Mouse (Mus musculus): Measurements from ENCODE around the gene Zfp101. TPM values are rescaled to one million over a fixed set of nuclear protein-coding genes. Genes with fewer than 3 reads are reported as not detected.
A peak's percentile ranks its signal among the peaks of the same experiment; 100 is the strongest.

Zfp101 gene
- 10.5 and 11.9 TPM in 2 replicates for total RNA-seq (2012; rRNA removed)

DNA sequence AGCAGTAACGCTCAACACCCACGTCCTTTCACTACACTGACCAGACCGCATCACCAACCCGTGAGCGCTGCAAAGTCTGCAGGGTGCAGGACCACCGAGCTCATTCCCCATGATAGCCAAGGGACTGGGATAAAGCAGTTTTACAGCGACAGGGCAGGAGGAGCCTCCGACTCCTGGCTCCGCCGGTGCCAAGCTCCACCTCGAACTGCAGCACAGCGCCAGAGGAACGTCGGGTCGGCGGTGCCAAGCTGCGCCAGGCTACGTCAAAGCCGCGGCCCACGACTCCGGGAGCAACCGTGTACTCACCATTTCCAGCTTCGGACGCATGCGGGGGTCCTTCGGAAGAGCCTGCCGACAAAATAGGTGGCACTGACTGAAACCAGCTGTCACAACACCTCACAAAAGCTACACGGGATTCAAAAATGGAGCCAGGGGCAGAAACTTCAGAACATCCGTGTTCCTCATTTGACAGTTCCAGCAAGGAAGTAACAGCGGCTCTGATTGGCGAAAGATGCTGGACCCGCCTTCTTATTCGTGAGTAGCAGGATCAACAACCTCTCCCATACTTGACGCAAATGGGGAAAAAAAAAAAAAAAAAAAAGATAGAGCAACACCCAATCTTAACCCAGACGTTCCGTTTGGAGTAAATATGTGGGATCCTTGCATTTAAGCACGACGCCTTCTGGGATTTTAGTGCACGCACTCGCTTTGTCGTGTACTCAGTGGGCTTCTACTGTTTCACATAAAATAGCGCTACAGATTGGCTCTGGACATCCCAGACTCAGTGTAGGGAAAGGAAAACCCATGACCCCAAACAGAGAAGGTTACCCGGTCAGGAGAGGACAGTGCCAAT is at the start of gene Zfp101:
Gene Zfp101, minus strand, starts transcription at position 460 of the 853 bp plus-strand sequence.
- H3K9me3 ChIP-seq (ENCODE audit: control insufficient read depth, insufficient read depth, low read depth, low read length), result no peaks in the 10 kb centered on the region
- in situ Hi-C loops (cut with MboI; ENCODE audit: low sequenced_read_pairs in 2 of 2, unreplicated experiment in 2 of 2), result no loop called here
- H3K36me3 ChIP-seq (ENCODE audit: control insufficient read depth, insufficient read depth, low read length, poor library complexity, severe bottlenecking), result no peaks in the 10 kb centered on the region
- peak within 1 kb of the TSS; percentile 93 for H3K9ac ChIP-seq (ENCODE audit: insufficient read depth, low read depth, low read length, poor library complexity, severe bottlenecking)
- peak within 1 kb of the TSS; percentile 99 to 100 for H3K4me3 ChIP-seq (ENCODE audit: insufficient read depth in 1 of 2, low read depth in 1 of 2, low read length in 2 of 2, poor library complexity in 1 of 2, severe bottlenecking in 1 of 2)
- H3K27ac ChIP-seq (ENCODE audit: insufficient read depth, low read depth, low read length, poor library complexity, severe bottlenecking), result no peak within 1 kb of the TSS; the same call in 1 of the 2 replicates
- DNase-seq (ENCODE audit: low read depth, low spot score), result peak; percentile 86
- H3K4me1 ChIP-seq (ENCODE audit: control insufficient read depth in 2 of 2, insufficient read depth in 2 of 2, low read length in 2 of 2, poor library complexity in 1 of 2), result peaks cover 0 to 2% of the 10 kb centered on the region in 2 experiments; a peak in 2 of 4 replicates
- TF ChIP-seq MAFK (IDR thresholded peaks at IDR 0.05; ENCODE audit: insufficient read depth, low read depth, low read length) (peak; percentile 36; the same call in 1 of the 2 replicates), ZC3H11A (IDR thresholded peaks at IDR 0.05; ENCODE audit: borderline replicate concordance, low read depth, low read length) (no peak), HCFC1 (IDR thresholded peaks at IDR 0.05; ENCODE audit: borderline replicate concordance, insufficient read depth, low read length) (0 out of 2 replicates have a peak, but pooled peaks have one; percentile 42), ZNF384 (IDR thresholded peaks at IDR 0.05; ENCODE audit: low read depth, low read length) (peak; percentile 99), CHD2 (IDR thresholded peaks at IDR 0.05; ENCODE audit: low read depth, low read length) (peak; percentile 92)

DNA sequence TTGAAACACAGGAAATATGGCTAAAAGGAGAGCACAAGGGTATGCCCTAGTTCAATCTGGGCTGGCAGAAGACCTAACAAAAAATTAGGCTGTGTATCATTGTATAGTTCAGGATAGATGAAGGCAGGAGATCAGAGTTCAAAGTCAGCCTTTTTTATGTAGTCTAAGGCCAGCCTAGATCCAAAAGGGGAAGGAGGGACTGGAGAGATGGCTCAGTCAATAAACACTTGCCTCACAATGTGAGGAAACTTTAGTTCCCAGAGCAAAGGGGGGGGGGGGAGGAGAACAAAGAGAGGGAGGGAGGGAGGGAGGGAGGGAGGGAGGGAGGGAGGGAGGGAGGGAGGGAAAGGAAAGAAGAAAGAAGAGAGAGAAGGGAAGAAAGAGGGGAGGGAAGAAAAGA is 46.7 kb upstream of the Zfp101 start:
- no peaks in the 10 kb centered on the region for H3K36me3 ChIP-seq (ENCODE audit: control insufficient read depth, insufficient read depth, low read length, poor library complexity, severe bottlenecking)
- no peaks in the 10 kb centered on the region for H3K9me3 ChIP-seq (ENCODE audit: control insufficient read depth, insufficient read depth, low read depth, low read length)
- H3K9ac ChIP-seq (ENCODE audit: insufficient read depth, low read depth, low read length, poor library complexity, severe bottlenecking), result no peak overlapping the region
- H3K4me1 ChIP-seq (ENCODE audit: control insufficient read depth in 2 of 2, insufficient read depth in 2 of 2, low read length in 2 of 2, poor library complexity in 1 of 2), result no peaks in the 10 kb centered on the region
- no peak overlapping the region for H3K27ac ChIP-seq (ENCODE audit: insufficient read depth, low read depth, low read length, poor library complexity, severe bottlenecking)
- no peak for TF ChIP-seq CHD2 (IDR thresholded peaks at IDR 0.05; ENCODE audit: low read depth, low read length)
- no peak for TF ChIP-seq ZC3H11A (IDR thresholded peaks at IDR 0.05; ENCODE audit: borderline replicate concordance, low read depth, low read length)
- no peak for TF ChIP-seq ZNF384 (IDR thresholded peaks at IDR 0.05; ENCODE audit: low read depth, low read length)
- TF ChIP-seq MAFK (IDR thresholded peaks at IDR 0.05; ENCODE audit: insufficient read depth, low read depth, low read length), result no peak
- TF ChIP-seq HCFC1 (IDR thresholded peaks at IDR 0.05; ENCODE audit: borderline replicate concordance, insufficient read depth, low read length), result no peak
- no peak for DNase-seq (ENCODE audit: low read depth, low spot score)
- in situ Hi-C loops (cut with MboI; ENCODE audit: low sequenced_read_pairs in 2 of 2, unreplicated experiment in 2 of 2), result no loop called here
- no peak overlapping the region for H3K4me3 ChIP-seq (ENCODE audit: insufficient read depth in 1 of 2, low read depth in 1 of 2, low read length in 2 of 2, poor library complexity in 1 of 2, severe bottlenecking in 1 of 2)

DNA sequence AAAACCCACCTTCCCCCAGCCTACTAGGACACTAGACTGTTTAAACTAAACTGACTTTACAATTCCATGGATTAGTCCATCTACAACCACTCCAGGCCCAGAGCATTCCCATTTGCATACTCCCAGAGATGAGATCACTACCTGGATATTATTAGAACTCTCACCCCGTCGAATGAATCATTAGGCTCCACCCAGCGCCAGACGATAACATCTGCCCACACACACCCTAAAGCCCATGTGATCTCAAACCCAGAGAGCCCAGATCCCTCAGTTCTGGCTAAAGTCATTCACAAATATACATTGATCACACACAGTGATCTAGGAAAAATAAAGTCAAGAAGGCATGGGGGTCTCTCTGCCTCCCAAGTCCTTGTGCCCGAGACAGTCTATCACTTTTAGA is 45.5 kb upstream of the Zfp101 start:
- Histone ChIP-seq H3K4me3 (ENCODE audit: insufficient read depth in 1 of 2, low read depth in 1 of 2, low read length in 2 of 2, poor library complexity in 1 of 2, severe bottlenecking in 1 of 2) (no peak overlapping the region), H3K27ac (ENCODE audit: insufficient read depth, low read depth, low read length, poor library complexity, severe bottlenecking) (no peak overlapping the region), H3K9ac (ENCODE audit: insufficient read depth, low read depth, low read length, poor library complexity, severe bottlenecking) (no peak overlapping the region), H3K4me1 (ENCODE audit: control insufficient read depth in 2 of 2, insufficient read depth in 2 of 2, low read length in 2 of 2, poor library complexity in 1 of 2) (no peaks in the 10 kb centered on the region), H3K36me3 (ENCODE audit: control insufficient read depth, insufficient read depth, low read length, poor library complexity, severe bottlenecking) (no peaks in the 10 kb centered on the region), H3K9me3 (ENCODE audit: control insufficient read depth, insufficient read depth, low read depth, low read length) (no peaks in the 10 kb centered on the region)
- DNase-seq (ENCODE audit: low read depth, low spot score), result no peak
- in situ Hi-C loops (cut with MboI; ENCODE audit: low sequenced_read_pairs in 2 of 2, unreplicated experiment in 2 of 2), result no loop called here
- TF ChIP-seq MAFK (IDR thresholded peaks at IDR 0.05; ENCODE audit: insufficient read depth, low read depth, low read length) (no peak), ZC3H11A (IDR thresholded peaks at IDR 0.05; ENCODE audit: borderline replicate concordance, low read depth, low read length) (no peak), HCFC1 (IDR thresholded peaks at IDR 0.05; ENCODE audit: borderline replicate concordance, insufficient read depth, low read length) (no peak), ZNF384 (IDR thresholded peaks at IDR 0.05; ENCODE audit: low read depth, low read length) (no peak)

DNA sequence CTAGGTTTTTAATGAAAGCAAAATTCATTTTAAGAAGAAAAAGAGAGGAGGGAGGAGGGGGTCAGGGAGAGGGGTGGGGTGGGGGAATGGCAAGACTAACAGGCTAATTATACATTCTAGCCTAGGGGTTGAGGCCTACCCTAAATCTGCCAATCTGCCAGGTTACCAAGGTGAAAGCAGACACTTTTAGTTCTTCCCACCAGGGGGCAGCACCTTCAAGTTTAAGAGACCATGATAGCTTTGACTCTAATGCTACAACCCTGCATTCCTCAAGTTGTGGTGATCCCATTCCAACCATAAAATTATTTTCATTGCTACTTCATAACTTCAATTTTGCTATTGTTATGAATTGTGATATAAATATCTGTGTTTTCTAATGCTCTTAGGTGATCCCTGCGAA is 44.7 kb upstream of the Zfp101 start:
- DNase-seq (ENCODE audit: low read depth, low spot score), result peak; percentile 67
- no peaks in the 10 kb centered on the region for H3K4me1 ChIP-seq (ENCODE audit: control insufficient read depth in 2 of 2, insufficient read depth in 2 of 2, low read length in 2 of 2, poor library complexity in 1 of 2)
- no peak overlapping the region for H3K27ac ChIP-seq (ENCODE audit: insufficient read depth, low read depth, low read length, poor library complexity, severe bottlenecking)
- no peak overlapping the region for H3K4me3 ChIP-seq (ENCODE audit: insufficient read depth in 1 of 2, low read depth in 1 of 2, low read length in 2 of 2, poor library complexity in 1 of 2, severe bottlenecking in 1 of 2)
- no peak overlapping the region for H3K9ac ChIP-seq (ENCODE audit: insufficient read depth, low read depth, low read length, poor library complexity, severe bottlenecking)
- in situ Hi-C loops (cut with MboI; ENCODE audit: low sequenced_read_pairs in 2 of 2, unreplicated experiment in 2 of 2), result no loop called here
- TF ChIP-seq ZC3H11A (IDR thresholded peaks at IDR 0.05; ENCODE audit: borderline replicate concordance, low read depth, low read length) (peak; percentile 84; the same call in 1 of the 2 replicates), CHD2 (IDR thresholded peaks at IDR 0.05; ENCODE audit: low read depth, low read length) (no peak), MAFK (IDR thresholded peaks at IDR 0.05; ENCODE audit: insufficient read depth, low read depth, low read length) (0 out of 2 replicates have a peak, but pooled peaks have one; percentile 32)
- no peaks in the 10 kb centered on the region for H3K9me3 ChIP-seq (ENCODE audit: control insufficient read depth, insufficient read depth, low read depth, low read length)
- no peaks in the 10 kb centered on the region for H3K36me3 ChIP-seq (ENCODE audit: control insufficient read depth, insufficient read depth, low read length, poor library complexity, severe bottlenecking)
